Mouse (Mus musculus): ENCODE results near the gene Rrbp1.

- no peak for TF ChIP-seq MAX (IDR thresholded peaks at IDR 0.05; ENCODE audit: low read depth)
- no peak for TF ChIP-seq MYOG (IDR thresholded peaks at IDR 0.05; ENCODE audit: control insufficient read depth in 1 of 3, insufficient read depth in 1 of 3, insufficient read length in 2 of 3, low read depth in 2 of 3)
- no peak for TF ChIP-seq POLR2A (IDR thresholded peaks at IDR 0.05; ENCODE audit: insufficient read length, low read depth)
- TF ChIP-seq USF1 (IDR thresholded peaks at IDR 0.05; ENCODE audit: low read depth): no peak
- no peak for TF ChIP-seq MYOD1 (IDR thresholded peaks at IDR 0.05; ENCODE audit: control insufficient read depth in 1 of 3, insufficient read length in 2 of 3, low read depth in 2 of 3)
- no peak for TF ChIP-seq E2F4 (IDR thresholded peaks at IDR 0.05; ENCODE audit: insufficient read depth)
- TF ChIP-seq CEBPB (IDR thresholded peaks at IDR 0.05; ENCODE audit: insufficient read depth, poor library complexity, severe bottlenecking): no peak
- no peak for TF ChIP-seq TCF3 (IDR thresholded peaks at IDR 0.05; ENCODE audit: insufficient read length, low read depth)
- TF ChIP-seq TCF12 (IDR thresholded peaks at IDR 0.05; ENCODE audit: insufficient read depth, poor library complexity, severe bottlenecking): no peak
Measured at GRCm38 (mm10) chr2:143904896-143905295, 106.2 kb downstream of the Rrbp1 start.

Data from myocyte (in vitro differentiated cells).